Mouse (Mus musculus): ENCODE measurements at regions not wholly inside any gene's neighbourhood (a gene's known extent, or its start where the extent isn't known, plus 50 kb on each side); places are given as distances from the start of the nearest gene placed in this dataset.

GRCm38 (mm10) chr2:147454362-147455257, 92.9 kb downstream of the Pax1 start:
- DNase-seq (ENCODE audit: low read depth): no peak
